Mouse (Mus musculus) monocyte, adult 5-6 weeks (primary cell): ENCODE data around the gene Dcaf17. TPM values are rescaled to one million over a fixed set of nuclear protein-coding genes. Genes with fewer than 3 reads are reported as not detected.
A peak's percentile ranks its signal among the peaks of the same experiment; 100 is the strongest.

Experiments
- ATAC-seq: fragments of 153-309, 156-312 bp; replicated peaks from 2 replicates; pipeline ENCODE4 v1.8.0; 2017; ENCODE audit warnings: mild to moderate bottlenecking; ENCODE audit not compliant: low TSS enrichment, insufficient number of reproducible peaks, severe bottlenecking, poor library complexity, low FRiP score
- total RNA-seq: library from RNA; stranded (forward); fragments of 200-1000, 200-491, 200-594 nt; gene quantifications from 3 replicates; pipeline ENCODE4 v1.2.3, GENCODE M21; 2017

Gene Dcaf17
- 10.7 to 18.0 TPM (median 13.4 TPM) in 3 replicates for total RNA-seq

DNA sequence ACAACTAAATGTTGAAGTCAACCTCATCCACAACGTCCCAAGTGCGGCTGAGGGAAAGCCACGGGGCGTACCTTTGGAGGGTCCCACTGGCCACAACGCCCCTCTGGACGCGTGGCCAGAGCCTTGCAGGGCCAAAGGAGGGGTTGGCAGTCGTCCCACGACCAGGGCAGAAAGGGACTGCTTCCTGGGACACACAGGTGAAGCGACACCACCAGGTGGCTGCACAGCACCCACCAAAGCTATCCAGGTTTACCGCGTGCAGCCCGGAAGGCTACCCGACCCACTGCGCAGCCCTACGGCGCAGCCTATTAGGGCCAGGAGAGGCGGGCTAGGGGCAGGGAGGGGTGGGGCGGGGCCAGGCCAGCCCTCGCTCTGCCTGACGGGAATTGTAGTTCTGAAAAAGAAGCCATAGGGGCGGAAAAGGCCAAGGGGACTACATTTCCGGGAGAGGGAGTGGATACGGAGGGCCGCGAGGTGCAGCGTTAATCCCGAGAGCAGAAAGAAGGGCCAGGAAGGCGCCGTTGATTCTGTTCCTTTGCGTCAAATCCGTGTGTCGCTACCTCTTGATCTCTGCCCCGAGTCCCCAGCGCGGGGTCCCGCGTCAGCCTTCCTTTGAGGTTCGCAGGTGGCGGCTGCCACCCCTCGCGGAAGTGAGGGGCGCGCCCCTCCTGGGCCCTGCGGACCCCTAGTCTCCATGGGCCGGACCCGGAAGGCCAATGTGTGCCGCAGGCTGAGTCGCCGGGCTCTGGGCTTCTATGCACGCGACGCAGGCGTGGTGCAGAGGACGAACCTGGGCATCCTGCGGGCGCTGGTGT is at the start of gene Dcaf17, which contains the start of gene Mettl8:
Dcaf17 (plus strand) TSS at position 29 of the 815 bp plus-strand sequence.
Mettl8 (minus strand) TSS at position 284 of the 815 bp plus-strand sequence.
- peak; percentile 97 for ATAC-seq

GRCm38 (mm10) chr2:71011816-71012215 is 43.3 kb upstream of the Dcaf17 start:
- ATAC-seq, result no peak

GRCm38 (mm10) chr2:71013521-71013920 is 41.6 kb upstream of the Dcaf17 start:
- no peak for ATAC-seq

GRCm38 (mm10) chr2:71019277-71019676 is 35.9 kb upstream of the Dcaf17 start:
- ATAC-seq, result no peak

DNA sequence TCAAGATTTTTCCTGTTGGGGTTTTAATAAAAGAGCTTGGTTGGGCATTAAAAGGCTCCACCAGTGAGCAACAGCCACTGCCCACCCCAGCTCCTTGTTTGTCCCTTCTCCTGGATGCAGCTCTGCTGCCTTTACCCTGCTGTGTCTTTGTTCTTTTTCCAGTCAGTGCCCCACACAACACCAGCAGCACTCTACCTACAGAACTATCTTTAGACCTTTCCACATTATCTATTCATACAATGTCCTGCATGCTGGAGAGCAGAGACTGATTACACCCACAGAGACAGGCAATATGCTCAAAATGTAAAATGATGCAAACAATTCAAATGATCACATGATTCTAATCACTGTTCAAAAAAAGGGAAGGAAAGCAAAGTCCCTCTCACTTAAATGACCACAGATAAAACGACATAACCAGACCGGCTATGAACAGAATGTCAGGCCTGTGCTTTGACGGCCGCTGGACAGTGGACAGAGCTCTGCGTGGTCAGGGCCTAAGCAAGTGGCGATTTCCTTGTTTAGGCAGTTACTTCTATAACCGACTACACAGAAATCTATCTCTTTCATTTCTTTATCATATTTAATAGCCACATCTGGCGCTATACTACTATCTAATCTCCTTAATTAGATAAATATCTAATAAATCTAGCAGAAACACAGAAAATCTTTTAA is 35.3 kb upstream of the Dcaf17 start:
- no peak for ATAC-seq

- no peak for ATAC-seq
Observed at GRCm38 (mm10) chr2:71020674-71021073, 34.5 kb upstream of the Dcaf17 start.

DNA sequence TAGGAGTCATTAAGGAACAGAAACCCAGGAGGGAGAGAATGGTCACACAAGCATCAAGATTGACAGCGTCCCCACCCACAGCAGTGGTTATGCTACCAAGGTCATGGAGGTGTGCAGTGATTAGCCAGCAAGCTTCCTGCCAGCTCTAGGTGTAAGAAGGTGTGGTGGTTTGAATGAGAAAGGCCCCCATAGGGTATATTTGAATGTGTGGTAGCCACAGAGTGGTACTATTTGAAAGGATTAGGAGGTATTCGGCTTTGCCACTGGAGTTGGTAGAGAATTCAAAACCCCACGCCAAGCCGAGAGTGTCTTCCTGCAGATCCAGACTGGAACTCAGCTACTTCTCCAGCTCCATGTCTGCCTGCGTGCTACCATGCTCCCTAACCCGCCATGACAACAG is 32.1 kb upstream of the Dcaf17 start:
- no peak for ATAC-seq

DNA sequence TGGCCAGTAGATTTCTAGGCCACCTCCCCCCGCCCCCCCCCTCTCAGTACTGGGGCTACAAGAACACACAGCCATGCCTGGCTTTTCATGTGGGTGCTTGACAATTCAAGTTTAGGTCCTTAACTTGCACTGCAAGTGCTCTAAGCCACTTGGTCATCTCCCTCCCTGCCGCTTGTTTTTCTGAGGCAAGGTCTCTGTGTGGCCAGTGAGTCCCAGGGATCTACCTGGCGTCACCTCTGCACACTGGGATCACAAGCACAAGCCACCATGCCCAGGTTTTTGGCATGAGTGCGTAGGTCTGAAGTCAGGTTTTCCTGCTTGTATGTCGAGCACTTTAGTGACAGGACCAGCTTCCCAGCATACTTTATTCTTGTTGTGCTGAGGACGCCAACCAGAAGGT is 31.1 kb upstream of the Dcaf17 start:
- no peak for ATAC-seq

GRCm38 (mm10) chr2:71025576-71026315 is 29.4 kb upstream of the Dcaf17 start:
- no peak for ATAC-seq

- ATAC-seq, result no peak
Observed at GRCm38 (mm10) chr2:71026787-71027186, 28.3 kb upstream of the Dcaf17 start.

DNA sequence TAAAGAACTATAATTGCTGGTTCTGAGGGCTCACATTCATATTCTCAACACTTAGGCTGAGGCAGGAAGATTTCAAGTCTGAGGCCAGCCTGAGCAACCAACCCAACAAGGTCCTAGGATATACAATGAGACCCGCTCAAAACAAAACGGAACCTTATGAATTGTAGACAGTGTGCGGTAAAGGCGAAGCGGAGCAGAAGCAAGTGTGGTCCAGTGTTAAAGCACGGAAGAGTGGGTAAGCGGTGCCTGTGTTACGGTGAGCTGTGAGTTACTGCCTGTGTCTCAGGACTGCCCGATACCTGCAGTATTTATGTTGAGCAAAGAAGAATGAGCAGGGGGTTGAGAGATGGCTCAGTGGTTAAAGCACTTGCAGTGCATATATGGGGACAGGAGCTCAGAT is 27.5 kb upstream of the Dcaf17 start:
- no peak for ATAC-seq

DNA sequence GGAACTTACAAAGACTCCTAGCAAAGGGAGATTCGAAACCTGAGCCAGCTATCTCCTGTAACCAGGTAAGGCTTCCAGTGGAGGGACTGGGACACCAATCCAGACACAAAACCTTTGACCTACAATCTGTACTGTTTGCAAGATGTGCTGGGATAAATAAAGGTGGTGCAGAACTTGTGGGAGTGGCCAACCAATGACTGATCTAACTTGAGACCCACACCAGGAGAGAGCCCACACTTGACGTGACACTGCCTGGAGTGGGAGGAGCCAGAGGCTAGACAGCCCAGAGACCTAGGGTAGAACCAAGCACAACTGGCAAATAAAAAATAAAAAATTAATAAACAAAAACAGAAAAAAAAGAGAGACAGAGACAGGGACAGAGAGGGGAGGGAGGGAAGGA is 24.5 kb upstream of the Dcaf17 start:
- ATAC-seq, result no peak

DNA sequence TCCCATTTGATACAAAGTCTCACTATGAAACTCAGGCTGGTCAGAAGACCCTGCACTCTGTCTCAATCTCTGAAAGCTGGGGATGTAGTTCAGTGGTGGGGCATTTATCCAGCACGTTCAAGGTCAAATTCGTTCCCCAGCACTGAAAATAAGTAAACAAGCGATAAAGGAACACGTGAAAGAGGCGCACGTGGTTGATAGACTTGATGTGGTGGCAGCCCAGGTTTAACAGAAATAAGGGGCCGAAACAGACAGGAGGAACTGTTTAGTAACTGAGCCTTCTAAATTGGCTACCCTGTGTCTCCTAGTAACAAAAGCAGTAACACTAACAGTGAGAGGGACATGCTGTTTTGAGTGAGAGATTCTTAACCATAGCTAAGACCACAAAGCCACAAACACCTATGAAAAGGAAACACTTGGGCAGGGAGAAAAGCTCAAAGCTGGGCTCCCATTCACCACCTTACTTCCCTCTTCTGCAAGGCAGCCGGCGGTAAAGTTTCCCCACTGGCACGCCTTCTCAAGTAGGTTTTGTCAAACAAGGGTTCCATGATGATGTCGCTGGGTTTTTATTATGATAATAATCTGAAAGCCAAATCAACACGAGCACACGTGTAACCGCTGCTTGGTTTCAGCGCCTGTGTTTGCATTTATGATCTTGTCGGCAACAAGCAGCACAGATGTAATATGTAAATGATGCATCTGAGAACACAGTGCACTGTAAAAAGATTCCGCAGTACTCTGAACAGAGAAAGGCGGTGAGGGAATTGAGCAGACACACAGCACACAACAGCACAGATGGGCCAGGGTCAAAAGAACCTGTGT is 22.9 kb upstream of the Dcaf17 start:
- peak; percentile 76 for ATAC-seq

DNA sequence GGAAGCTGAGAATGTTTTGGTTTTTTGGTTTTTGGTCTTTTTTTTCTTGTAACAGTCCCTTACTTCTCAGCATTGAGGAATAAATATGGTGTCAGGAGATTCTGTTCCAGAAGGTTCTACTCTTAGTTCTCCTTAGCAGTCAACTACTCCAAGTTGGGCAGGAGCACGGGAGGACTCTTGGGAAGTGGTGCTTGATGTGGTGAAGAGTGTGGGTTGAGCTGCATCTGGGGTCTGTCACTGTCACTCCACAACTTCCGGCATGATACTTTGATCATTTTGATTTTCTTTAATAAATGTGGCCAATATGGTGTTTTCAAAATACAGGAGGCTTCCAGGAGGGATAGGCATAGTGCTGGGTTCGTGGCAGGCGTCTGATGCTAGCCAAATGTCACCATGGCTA is 22.1 kb upstream of the Dcaf17 start:
- no peak for ATAC-seq

GRCm38 (mm10) chr2:71033987-71034386 is 21.1 kb upstream of the Dcaf17 start:
- no peak for ATAC-seq

DNA sequence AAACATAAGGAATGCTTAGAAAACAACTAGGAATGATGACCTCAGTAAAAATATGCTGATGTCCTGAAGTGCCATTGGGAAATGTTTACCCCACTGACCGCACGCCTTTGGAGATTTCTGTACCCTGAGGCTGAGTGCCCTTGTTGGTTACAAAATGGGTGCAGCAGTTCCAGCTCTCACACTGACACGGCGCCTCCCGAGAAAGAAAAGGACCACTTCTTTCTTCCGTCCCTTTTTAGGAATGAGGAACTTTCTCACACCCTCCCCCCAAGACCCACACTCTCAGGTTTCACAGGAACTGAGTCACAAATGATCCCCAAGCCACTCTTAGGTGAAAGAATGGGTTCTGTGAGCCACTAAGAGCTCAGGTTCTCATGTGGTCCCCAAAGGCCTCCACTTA is 17.7 kb upstream of the Dcaf17 start:
- no peak for ATAC-seq

DNA sequence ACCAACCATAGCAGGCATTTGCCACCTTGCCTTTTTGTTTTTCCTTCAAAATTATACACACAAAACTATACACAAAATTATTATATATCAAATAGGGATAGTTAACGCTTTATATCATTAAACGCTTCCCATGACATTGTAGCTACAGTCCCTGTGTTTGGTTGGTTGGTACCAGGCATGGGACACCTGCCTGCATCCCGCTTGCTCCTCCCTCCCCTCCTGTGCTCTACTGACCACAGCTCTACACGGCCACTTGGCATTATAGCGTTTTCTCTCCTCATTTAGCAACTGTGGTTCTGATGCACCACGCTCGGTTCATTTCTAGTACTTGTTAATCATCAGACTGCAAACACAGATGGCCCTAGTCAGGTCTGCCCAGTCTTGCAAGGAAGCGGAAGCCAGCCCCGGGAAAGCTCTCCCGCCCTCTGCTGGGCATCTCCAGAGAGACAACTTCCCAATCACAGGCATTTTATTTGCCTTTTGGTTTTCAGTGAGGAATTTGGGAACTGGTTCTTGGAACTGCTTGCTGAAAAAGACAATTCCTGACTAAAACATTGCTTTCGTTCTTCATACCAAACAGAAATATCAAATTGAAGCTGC is 15.5 kb upstream of the Dcaf17 start:
- peak; percentile 62 for ATAC-seq

GRCm38 (mm10) chr2:71046151-71046550 is 9.0 kb upstream of the Dcaf17 start:
- ATAC-seq, result no peak
